8 mouse cellular contexts compared by ENCODE assay signal in genomic region chr15:83555161-83555974, GRCm38 (mm10). TPM values are rescaled to one million over a fixed set of nuclear protein-coding genes. Genes with fewer than 3 reads are reported as not detected.
DNase-seq lines count a peak whose midpoint lies in the region; ATAC-seq and TF ChIP-seq lines count a peak whose summit lies in the region.

No protein-coding gene starts in this region.

- peak; percentile 90 for ATAC-seq in forebrain, embryonic 11.5 days (replicated peaks; ENCODE audit: low FRiP score)
- peak; percentile 88 for ATAC-seq in heart, embryonic 16.5 days (replicated peaks; ENCODE audit: extremely low read depth, insufficient read depth, low FRiP score)
- ATAC-seq in liver, embryonic 13.5 days (ENCODE audit: low read depth), result peak; percentile 88
- ATAC-seq in stomach, embryonic 14.5 days (ENCODE audit: insufficient number of reproducible peaks, insufficient read depth, low FRiP score, low read depth), result peak; percentile 81

- no peak for TF ChIP-seq RAD21 in CH12.LX (IDR thresholded peaks at IDR 0.05; ENCODE audit: low read depth, low read length)

- peak overlapping the region; percentile 84 for H3K4me2 ChIP-seq in CH12.LX (ENCODE audit: insufficient read depth, low read depth, poor library complexity, severe bottlenecking)
- peak overlapping the region; percentile 86 for H3K4me2 ChIP-seq in forebrain, embryonic 11.5 days (ENCODE audit: low read depth, low read length, severe bottlenecking)
- H3K4me2 ChIP-seq in heart, embryonic 16.5 days (ENCODE audit: low read depth, low read length), result peak overlapping the region; percentile 85
- peak overlapping the region; percentile 94 for H3K4me2 ChIP-seq in liver, embryonic 13.5 days
- peak overlapping the region; percentile 48 for H3K4me2 ChIP-seq in stomach, embryonic 14.5 days (replicated peaks; ENCODE audit: low read depth, low read length)

- DNase-seq in CH12.LX (ENCODE audit: extremely low read depth), result peak; percentile 86
- DNase-seq in c-Kit-positive CD71-positive TER-119-negative erythroid progenitor cells, embryonic 14.5 days (ENCODE audit: low read depth), result peak; percentile 80
- DNase-seq in forebrain, embryonic 11.5 days (ENCODE audit: low spot score), result peak; percentile 94
- peak; percentile 86 to 92 for DNase-seq in kidney, postnatal 25 days
- peak; percentile 87 for DNase-seq in liver, embryonic 13.5 days
- peak; percentile 78 to 84 for DNase-seq in natural killer cell, adult 2 months (ENCODE audit: low spot score in 2 of 2)

- WGBS in forebrain, embryonic 11.5 days, result under 1% methylated on average over 66 of the region's 74 CpGs
- WGBS in heart, embryonic 16.5 days, result under 1% methylated on average over 57 of the region's 74 CpGs
- under 1% methylated on average over 74 of the region's 74 CpGs for WGBS in liver, embryonic 13.5 days (ENCODE audit: insufficient replicate concordance)
- WGBS in stomach, embryonic 14.5 days, result under 1% methylated on average over 71 of the region's 74 CpGs

- dilution Hi-C loops in CH12.LX (cut with MboI; ENCODE audit: extremely low pct_ligation_motif_present, extremely low pct_unique_long_range_greater_than_20kb, low sequenced_read_pairs), result no loop called here

- peaks cover 0 to 16% of the 10 kb centered on the region in 2 experiments; a peak in 3 of 4 replicates for H3K4me1 ChIP-seq in CH12.LX (ENCODE audit: control insufficient read depth in 1 of 2, insufficient read depth in 2 of 2)
- no peaks in the 10 kb centered on the region; the same call in 1 of the 2 replicates for H3K4me1 ChIP-seq in forebrain, embryonic 11.5 days (replicated peaks; ENCODE audit: control insufficient read depth, insufficient read depth, low read length)
- peaks cover 11% of the 10 kb centered on the region for H3K4me1 ChIP-seq in heart, embryonic 16.5 days (ENCODE audit: control insufficient read depth, insufficient read depth, low read length)
- H3K4me1 ChIP-seq in liver, embryonic 13.5 days (replicated peaks), result peaks cover 17% of the 10 kb centered on the region
- H3K4me1 ChIP-seq in stomach, embryonic 14.5 days (ENCODE audit: control insufficient read depth, insufficient read depth, low read length), result no peaks in the 10 kb centered on the region

- TF ChIP-seq EP300 in CH12.LX (IDR thresholded peaks at IDR 0.05; ENCODE audit: low read length), result no peak

- peaks cover 12 to 31% of the 10 kb centered on the region in 2 experiments for H3K36me3 ChIP-seq in CH12.LX (replicated peaks in 1 of 2; ENCODE audit: control insufficient read depth in 1 of 2, insufficient read depth in 1 of 2, low read length in 1 of 2)
- no peaks in the 10 kb centered on the region for H3K36me3 ChIP-seq in forebrain, embryonic 11.5 days (ENCODE audit: control insufficient read depth, insufficient read depth, low read length)
- no peaks in the 10 kb centered on the region for H3K36me3 ChIP-seq in heart, embryonic 16.5 days (ENCODE audit: control insufficient read depth, insufficient read depth)
- H3K36me3 ChIP-seq in liver, embryonic 13.5 days, result peaks cover 23% of the 10 kb centered on the region
- peaks cover 4% of the 10 kb centered on the region for H3K36me3 ChIP-seq in stomach, embryonic 14.5 days (ENCODE audit: control insufficient read depth, insufficient read depth, low read length)

- H3K27me3 ChIP-seq in CH12.LX (replicated peaks), result no peaks in the 10 kb centered on the region
- H3K27me3 ChIP-seq in forebrain, embryonic 11.5 days (ENCODE audit: control insufficient read depth, insufficient read depth, low read length), result no peaks in the 10 kb centered on the region
- no peaks in the 10 kb centered on the region for H3K27me3 ChIP-seq in heart, embryonic 16.5 days (ENCODE audit: control insufficient read depth, insufficient read depth, low read length)
- no peaks in the 10 kb centered on the region for H3K27me3 ChIP-seq in liver, embryonic 13.5 days
- no peaks in the 10 kb centered on the region for H3K27me3 ChIP-seq in stomach, embryonic 14.5 days (ENCODE audit: control insufficient read depth, insufficient read depth, low read length)

- H3K27ac ChIP-seq in CH12.LX (ENCODE audit: insufficient read depth, low read depth), result peak overlapping the region; percentile 49
- H3K27ac ChIP-seq in forebrain, embryonic 11.5 days (ENCODE audit: low read depth, low read length), result peak overlapping the region; percentile 89
- peak overlapping the region; percentile 89 for H3K27ac ChIP-seq in heart, embryonic 16.5 days (ENCODE audit: low read length)
- peak overlapping the region; percentile 92 for H3K27ac ChIP-seq in liver, embryonic 13.5 days
- H3K27ac ChIP-seq in stomach, embryonic 14.5 days (ENCODE audit: low read length), result peak overlapping the region; percentile 91

- H3K79me2 ChIP-seq in CH12.LX (replicated peaks; ENCODE audit: control insufficient read depth, extremely low read depth, insufficient read depth, poor library complexity, severe bottlenecking), result no peaks in the 10 kb centered on the region

- peak overlapping the region; percentile 57 to 91 (median 78) for H3K4me3 ChIP-seq in CH12.LX (replicated peaks in 1 of 3; ENCODE audit: low read depth in 2 of 3, low read length in 2 of 3, poor library complexity in 1 of 3)
- peak overlapping the region; percentile 91 for H3K4me3 ChIP-seq in forebrain, embryonic 11.5 days (ENCODE audit: low read depth, low read length)
- peak overlapping the region; percentile 79 for H3K4me3 ChIP-seq in heart, embryonic 16.5 days (ENCODE audit: low read length)
- H3K4me3 ChIP-seq in liver, embryonic 13.5 days (replicated peaks), result peak overlapping the region; percentile 88
- H3K4me3 ChIP-seq in stomach, embryonic 14.5 days (ENCODE audit: low read depth, low read length), result peak overlapping the region; percentile 82

- in situ Hi-C loops in CH12.LX (cut with MboI; ENCODE audit: low pct_ligation_motif_present, low pct_unique_long_range_greater_than_20kb, low sequenced_read_pairs), result no loop called here

- peak; percentile 96 for TF ChIP-seq POLR2A in CH12.LX (IDR thresholded peaks at IDR 0.05; ENCODE audit: low read depth, low read length)

- TF ChIP-seq CTCF in CH12.LX (conservative IDR thresholded peaks at IDR 0.05 in 1 of 2, IDR thresholded peaks at IDR 0.05 in 1 of 2; ENCODE audit: low read depth in 2 of 2, low read length in 2 of 2), result no peak

- H3K9me3 ChIP-seq in CH12.LX (replicated peaks; ENCODE audit: low read length), result no peaks in the 10 kb centered on the region
- no peaks in the 10 kb centered on the region for H3K9me3 ChIP-seq in forebrain, embryonic 11.5 days (ENCODE audit: control insufficient read depth, low read length)
- no peaks in the 10 kb centered on the region for H3K9me3 ChIP-seq in heart, embryonic 16.5 days (replicated peaks; ENCODE audit: control insufficient read depth, low read length)
- no peaks in the 10 kb centered on the region for H3K9me3 ChIP-seq in liver, embryonic 13.5 days (replicated peaks)
- H3K9me3 ChIP-seq in stomach, embryonic 14.5 days (ENCODE audit: control insufficient read depth, low read depth, low read length), result 0 out of 2 replicates have a peak, but pooled peaks cover 3% of the 10 kb centered on the region

- peak overlapping the region; percentile 54 for H3K9ac ChIP-seq in CH12.LX (ENCODE audit: insufficient read depth, low read depth)
- peak overlapping the region; percentile 98 for H3K9ac ChIP-seq in forebrain, embryonic 11.5 days (ENCODE audit: low read length)
- H3K9ac ChIP-seq in heart, embryonic 16.5 days (ENCODE audit: low read length), result peak overlapping the region; percentile 95
- peak overlapping the region; percentile 95 for H3K9ac ChIP-seq in liver, embryonic 13.5 days
- H3K9ac ChIP-seq in stomach, embryonic 14.5 days (replicated peaks; ENCODE audit: low read depth, low read length), result peak overlapping the region; percentile 86

RNA-seq across cellular contexts. Expression of gene Tspo, which starts 8.0 kb away (rescaled TPM):
- total RNA-seq in CH12.LX (2012; rRNA removed), result 66.1 and 70.3 TPM in 2 replicates
- total RNA-seq in CH12.LX (2014; rRNA removed), result 40.9 and 42.4 TPM in 2 replicates
- 20.8 and 22.9 TPM in 2 replicates for polyA plus RNA-seq in CH12.LX (2012; ENCODE audit: insufficient read length, low read depth)
- polyA plus RNA-seq in forebrain, embryonic 11.5 days (2014; fragmentation: Nextera tagmentation; extraction: Ambion mirVana), result 28.4 and 33.0 TPM in 2 replicates
- polyA plus RNA-seq in heart, embryonic 16.5 days (2015; fragmentation: Nextera tagmentation; extraction: Ambion mirVana), result 182 and 185 TPM in 2 replicates
- polyA plus RNA-seq in liver, embryonic 13.5 days (2015; fragmentation: Nextera tagmentation; extraction: Ambion mirVana), result 186 and 227 TPM in 2 replicates
- 80.3 and 82.5 TPM in 2 replicates for polyA plus RNA-seq in stomach, embryonic 14.5 days (2014; fragmentation: Nextera tagmentation; extraction: Ambion mirVana)

RNA-seq across cellular contexts. Expression of gene Mcat, which starts 8.2 kb away (rescaled TPM):
- total RNA-seq in CH12.LX (2012; rRNA removed), result 38.6 and 41.2 TPM in 2 replicates
- total RNA-seq in CH12.LX (2014; rRNA removed), result 37.5 and 41.6 TPM in 2 replicates
- polyA plus RNA-seq in CH12.LX (2012; ENCODE audit: insufficient read length, low read depth), result 28.4 and 28.5 TPM in 2 replicates
- 45.7 and 53.1 TPM in 2 replicates for polyA plus RNA-seq in forebrain, embryonic 11.5 days (2014; fragmentation: Nextera tagmentation; extraction: Ambion mirVana)
- 32.9 and 34.6 TPM in 2 replicates for polyA plus RNA-seq in heart, embryonic 16.5 days (2015; fragmentation: Nextera tagmentation; extraction: Ambion mirVana)
- polyA plus RNA-seq in liver, embryonic 13.5 days (2015; fragmentation: Nextera tagmentation; extraction: Ambion mirVana), result 18.1 and 21.0 TPM in 2 replicates
- polyA plus RNA-seq in stomach, embryonic 14.5 days (2014; fragmentation: Nextera tagmentation; extraction: Ambion mirVana), result 35.6 and 38.3 TPM in 2 replicates

RNA-seq across cellular contexts. Expression of gene Bik, which starts 28.7 kb away (rescaled TPM):
- total RNA-seq in CH12.LX (2012; rRNA removed), result 0.13 TPM in 1 of 2 replicates, not detected in the other
- total RNA-seq in CH12.LX (2014; rRNA removed), result 0.61 TPM in 1 of 2 replicates, not detected in the other
- polyA plus RNA-seq in CH12.LX (2012; ENCODE audit: insufficient read length, low read depth), result 0.50 and 0.87 TPM in 2 replicates
- 2.3 and 2.5 TPM in 2 replicates for polyA plus RNA-seq in forebrain, embryonic 11.5 days (2014; fragmentation: Nextera tagmentation; extraction: Ambion mirVana)
- polyA plus RNA-seq in heart, embryonic 16.5 days (2015; fragmentation: Nextera tagmentation; extraction: Ambion mirVana), result 22.9 TPM in 2 replicates
- polyA plus RNA-seq in liver, embryonic 13.5 days (2015; fragmentation: Nextera tagmentation; extraction: Ambion mirVana), result 1.1 and 1.5 TPM in 2 replicates
- polyA plus RNA-seq in stomach, embryonic 14.5 days (2014; fragmentation: Nextera tagmentation; extraction: Ambion mirVana), result 7.1 and 8.9 TPM in 2 replicates

RNA-seq across cellular contexts. Expression of gene Ttll12, which starts 39.6 kb away (rescaled TPM):
- 31.1 and 34.7 TPM in 2 replicates for total RNA-seq in CH12.LX (2012; rRNA removed)
- 19.7 and 21.9 TPM in 2 replicates for total RNA-seq in CH12.LX (2014; rRNA removed)
- 37.1 and 40.0 TPM in 2 replicates for polyA plus RNA-seq in CH12.LX (2012; ENCODE audit: insufficient read length, low read depth)
- polyA plus RNA-seq in forebrain, embryonic 11.5 days (2014; fragmentation: Nextera tagmentation; extraction: Ambion mirVana), result 51.8 and 59.5 TPM in 2 replicates
- 18.8 and 20.7 TPM in 2 replicates for polyA plus RNA-seq in heart, embryonic 16.5 days (2015; fragmentation: Nextera tagmentation; extraction: Ambion mirVana)
- polyA plus RNA-seq in liver, embryonic 13.5 days (2015; fragmentation: Nextera tagmentation; extraction: Ambion mirVana), result 47.2 and 53.2 TPM in 2 replicates
- polyA plus RNA-seq in stomach, embryonic 14.5 days (2014; fragmentation: Nextera tagmentation; extraction: Ambion mirVana), result 37.5 and 40.3 TPM in 2 replicates

RNA-seq across cellular contexts. Expression of gene Ttll1, which starts 44.7 kb away (rescaled TPM):
- total RNA-seq in CH12.LX (2012; rRNA removed), result 4.1 and 4.9 TPM in 2 replicates
- 2.4 and 2.5 TPM in 2 replicates for total RNA-seq in CH12.LX (2014; rRNA removed)
- polyA plus RNA-seq in CH12.LX (2012; ENCODE audit: insufficient read length, low read depth), result 8.6 and 9.9 TPM in 2 replicates
- polyA plus RNA-seq in forebrain, embryonic 11.5 days (2014; fragmentation: Nextera tagmentation; extraction: Ambion mirVana), result 35.3 and 35.4 TPM in 2 replicates
- polyA plus RNA-seq in heart, embryonic 16.5 days (2015; fragmentation: Nextera tagmentation; extraction: Ambion mirVana), result 23.9 and 24.1 TPM in 2 replicates
- polyA plus RNA-seq in liver, embryonic 13.5 days (2015; fragmentation: Nextera tagmentation; extraction: Ambion mirVana), result 7.2 and 7.4 TPM in 2 replicates
- 18.0 and 19.2 TPM in 2 replicates for polyA plus RNA-seq in stomach, embryonic 14.5 days (2014; fragmentation: Nextera tagmentation; extraction: Ambion mirVana)

Comparison
In these comparisons a context has a peak if more than half of its experiments do, and no peak if none do; other contexts are left out.
1. Peak in every context shown above with its lines: DNase-seq, ATAC-seq, H3K4me3 ChIP-seq and H3K27ac ChIP-seq.